8 mouse cellular contexts compared by ENCODE assay signal in genomic region chr19:5051031-5051430, GRCm38 (mm10). TPM values are rescaled to one million over a fixed set of nuclear protein-coding genes. Genes with fewer than 3 reads are reported as not detected.
A peak's percentile ranks its signal among the peaks of the same experiment; 100 is the strongest.
DNase-seq lines count a peak whose midpoint lies in the region; ATAC-seq lines count a peak whose summit lies in the region.

No protein-coding gene starts in this region.

- peak overlapping the region; percentile 23; the same call in 1 of the 2 replicates for H3K9ac ChIP-seq in heart, embryonic 11.5 days (ENCODE audit: low read depth, low read length)
- peak overlapping the region; percentile 34; the same call in 1 of the 2 replicates for H3K9ac ChIP-seq in midbrain, embryonic 11.5 days (ENCODE audit: low read length)

- H3K4me3 ChIP-seq in heart, embryonic 11.5 days (ENCODE audit: low read depth, low read length), result peak overlapping the region; percentile 24
- peak overlapping the region; percentile 38 for H3K4me3 ChIP-seq in hindbrain, embryonic 10.5 days
- no peak overlapping the region for H3K4me3 ChIP-seq in midbrain, embryonic 11.5 days (ENCODE audit: low read depth, low read length)

- no peaks in the 10 kb centered on the region; the same call in 1 of the 2 replicates for H3K36me3 ChIP-seq in heart, embryonic 11.5 days (ENCODE audit: control insufficient read depth, insufficient read depth, low read length)
- peaks cover 38% of the 10 kb centered on the region for H3K36me3 ChIP-seq in hindbrain, embryonic 10.5 days
- H3K36me3 ChIP-seq in midbrain, embryonic 11.5 days (ENCODE audit: control insufficient read depth, insufficient read depth, low read length), result 0 out of 2 replicates have a peak, but pooled peaks cover 2% of the 10 kb centered on the region

- H3K9me3 ChIP-seq in heart, embryonic 11.5 days (replicated peaks; ENCODE audit: control insufficient read depth, low read length), result no peaks in the 10 kb centered on the region
- no peaks in the 10 kb centered on the region for H3K9me3 ChIP-seq in hindbrain, embryonic 10.5 days
- no peaks in the 10 kb centered on the region for H3K9me3 ChIP-seq in midbrain, embryonic 11.5 days (ENCODE audit: control insufficient read depth, low read length)

- peak overlapping the region; percentile 1; the same call in 1 of the 2 replicates for H3K27ac ChIP-seq in heart, embryonic 11.5 days (ENCODE audit: low read depth, low read length)
- peak overlapping the region; percentile 41; the same call in 1 of the 2 replicates for H3K27ac ChIP-seq in hindbrain, embryonic 10.5 days
- no peak overlapping the region for H3K27ac ChIP-seq in midbrain, embryonic 11.5 days (ENCODE audit: low read depth, low read length)

- peak overlapping the region; percentile 57 for H3K4me2 ChIP-seq in heart, embryonic 11.5 days
- H3K4me2 ChIP-seq in midbrain, embryonic 11.5 days, result no peak overlapping the region; the same call in 1 of the 2 replicates

- 0 out of 2 replicates have a peak, but pooled peaks have one; percentile 23 for ATAC-seq in heart, embryonic 11.5 days (replicated peaks; ENCODE audit: insufficient number of reproducible peaks, low FRiP score, low TSS enrichment)
- ATAC-seq in midbrain, embryonic 11.5 days (ENCODE audit: low FRiP score), result no peak

- H3K4me1 ChIP-seq in heart, embryonic 11.5 days (ENCODE audit: control insufficient read depth, insufficient read depth, low read length), result peaks cover 21% of the 10 kb centered on the region
- H3K4me1 ChIP-seq in hindbrain, embryonic 10.5 days (replicated peaks), result peaks cover 48% of the 10 kb centered on the region
- H3K4me1 ChIP-seq in midbrain, embryonic 11.5 days (ENCODE audit: control insufficient read depth, insufficient read depth, low read length), result peaks cover 22% of the 10 kb centered on the region

- H3K27me3 ChIP-seq in heart, embryonic 11.5 days (ENCODE audit: control insufficient read depth, insufficient read depth, low read length), result peaks cover 26% of the 10 kb centered on the region
- H3K27me3 ChIP-seq in hindbrain, embryonic 10.5 days (ENCODE audit: insufficient read depth, poor library complexity, severe bottlenecking), result peaks cover 62% of the 10 kb centered on the region
- peaks cover 35% of the 10 kb centered on the region for H3K27me3 ChIP-seq in midbrain, embryonic 11.5 days (ENCODE audit: control insufficient read depth, insufficient read depth, low read length)

- 2% methylated on average over 17 of the region's 17 CpGs for WGBS in heart, embryonic 11.5 days (ENCODE audit: insufficient replicate concordance)
- 8% methylated on average over 17 of the region's 17 CpGs for WGBS in hindbrain, embryonic 10.5 days
- 6% methylated on average over 17 of the region's 17 CpGs for WGBS in midbrain, embryonic 11.5 days

- DNase-seq in heart, adult 9 months (ENCODE audit: low spot score in 2 of 2), result no peak
- peak; percentile 19 for DNase-seq in ZHBTc4 (ENCODE audit: low read depth, low spot score)
- DNase-seq in hindbrain, embryonic 10.5 days (ENCODE audit: low spot score), result no peak
- peak; percentile 89 for DNase-seq in midbrain, embryonic 11.5 days (ENCODE audit: low spot score, missing footprints)
- DNase-seq in right cerebral cortex, postnatal 25 days, result no peak
- DNase-seq in spleen, adult 12 weeks (ENCODE audit: low spot score), result no peak
- no peak for DNase-seq in urinary bladder, postnatal 14 days (ENCODE audit: low spot score)

RNA-seq across cellular contexts. Expression of gene Rin1, which starts 0.8 kb away (rescaled TPM):
- polyA plus RNA-seq in heart, embryonic 11.5 days (2014; fragmentation: Nextera tagmentation; extraction: Ambion mirVana), result 3.0 and 4.3 TPM in 2 replicates
- 2.3 and 3.0 TPM in 2 replicates for polyA plus RNA-seq in hindbrain, embryonic 10.5 days (2016; fragmentation: Nextera tagmentation; extraction: Ambion mirVana)
- 0.63 and 1.4 TPM in 2 replicates for polyA plus RNA-seq in midbrain, embryonic 11.5 days (2014; fragmentation: Nextera tagmentation; extraction: Ambion mirVana)

RNA-seq across cellular contexts. Expression of gene Brms1, which starts 9.9 kb away (rescaled TPM):
- polyA plus RNA-seq in heart, embryonic 11.5 days (2014; fragmentation: Nextera tagmentation; extraction: Ambion mirVana), result 35.3 and 36.4 TPM in 2 replicates
- polyA plus RNA-seq in hindbrain, embryonic 10.5 days (2016; fragmentation: Nextera tagmentation; extraction: Ambion mirVana), result 86.8 and 91.8 TPM in 2 replicates
- 66.1 and 68.4 TPM in 2 replicates for polyA plus RNA-seq in midbrain, embryonic 11.5 days (2014; fragmentation: Nextera tagmentation; extraction: Ambion mirVana)

RNA-seq across cellular contexts. Expression of gene AC124502.3, which starts 12.3 kb away (rescaled TPM):
- 0.93 and 2.0 TPM in 2 replicates for polyA plus RNA-seq in heart, embryonic 11.5 days (2014; fragmentation: Nextera tagmentation; extraction: Ambion mirVana)
- 2.4 and 3.2 TPM in 2 replicates for polyA plus RNA-seq in hindbrain, embryonic 10.5 days (2016; fragmentation: Nextera tagmentation; extraction: Ambion mirVana)
- polyA plus RNA-seq in midbrain, embryonic 11.5 days (2014; fragmentation: Nextera tagmentation; extraction: Ambion mirVana), result 1.6 TPM in 2 replicates

RNA-seq across cellular contexts. Expression of gene B4gat1, which starts 12.4 kb away (rescaled TPM):
- polyA plus RNA-seq in heart, embryonic 11.5 days (2014; fragmentation: Nextera tagmentation; extraction: Ambion mirVana), result 37.4 and 46.9 TPM in 2 replicates
- polyA plus RNA-seq in hindbrain, embryonic 10.5 days (2016; fragmentation: Nextera tagmentation; extraction: Ambion mirVana), result 38.8 and 41.6 TPM in 2 replicates
- 40.1 and 41.7 TPM in 2 replicates for polyA plus RNA-seq in midbrain, embryonic 11.5 days (2014; fragmentation: Nextera tagmentation; extraction: Ambion mirVana)

RNA-seq across cellular contexts. Expression of gene Cd248, which starts 16.8 kb away (rescaled TPM):
- 24.2 and 27.3 TPM in 2 replicates for polyA plus RNA-seq in heart, embryonic 11.5 days (2014; fragmentation: Nextera tagmentation; extraction: Ambion mirVana)
- 26.9 and 39.1 TPM in 2 replicates for polyA plus RNA-seq in hindbrain, embryonic 10.5 days (2016; fragmentation: Nextera tagmentation; extraction: Ambion mirVana)
- 26.7 and 32.2 TPM in 2 replicates for polyA plus RNA-seq in midbrain, embryonic 11.5 days (2014; fragmentation: Nextera tagmentation; extraction: Ambion mirVana)

Comparison
In these comparisons a context has a peak if more than half of its experiments do, and no peak if none do; other contexts are left out.
1. DNase-seq: peak in ZHBTc4 (single experiment) and midbrain, embryonic 11.5 days (single experiment); none in heart, adult 9 months (0 of 2), hindbrain, embryonic 10.5 days (single experiment), right cerebral cortex, postnatal 25 days (single experiment), spleen, adult 12 weeks (single experiment) and urinary bladder, postnatal 14 days (single experiment).